Mouse (Mus musculus) hindbrain, embryonic 10.5 days (tissue): Measurements from ENCODE around the gene Diaph2. TPM values are rescaled to one million over a fixed set of nuclear protein-coding genes. Genes with fewer than 3 reads are reported as not detected.
"Not testable (repeated sequence)": the region's sequence is repeated elsewhere in the genome, so short reads cannot be mapped to it uniquely, and the experiment has no call there.

ENCODE experiments used
- DNase-seq: peaks from one replicate; pipeline ENCODE4 v3.0.0-alpha.2; 2017; ENCODE audit warnings: low spot score
- H3K27ac ChIP-seq: fragments of 300-500 bp; sonication (generic); 2 replicates; pipeline ENCODE4 v1.5.1; 2016; ENCODE audit warnings: mild to moderate bottlenecking, moderate library complexity
- H3K27me3 ChIP-seq: fragments of 300-500 bp; sonication (generic); 2 replicates; pipeline ENCODE4 v1.6.1; 2016; ENCODE audit warnings: mild to moderate bottlenecking; ENCODE audit not compliant: poor library complexity, insufficient read depth, severe bottlenecking
- H3K36me3 ChIP-seq: fragments of 300-500 bp; sonication (generic); 2 replicates; pipeline ENCODE4 v1.6.1; 2016; ENCODE audit warnings: mild to moderate bottlenecking, moderate library complexity
- H3K4me1 ChIP-seq: fragments of 300-500 bp; sonication (generic); replicated peaks from 2 replicates; pipeline ENCODE4 v1.6.1; 2016; ENCODE audit warnings: mild to moderate bottlenecking
- H3K4me3 ChIP-seq: fragments of 300-500 bp; sonication (generic); 2 replicates; pipeline ENCODE4 v1.5.1; 2016; ENCODE audit warnings: mild to moderate bottlenecking, moderate library complexity
- H3K9me3 ChIP-seq: fragments of 300-500 bp; sonication (generic); 2 replicates; pipeline ENCODE4 v1.6.1; 2016; ENCODE audit warnings: mild to moderate bottlenecking, moderate library complexity
- WGBS: fragments of 180-500 bp; shearing (Covaris S2); methylation state at CpG from one replicate; pipeline ENCODE4 v1.1.7; 2016; 5-methylcytosine and 5-hydroxymethylcytosine counted together
- polyA plus RNA-seq: library from polyadenylated mRNA; unstranded; fragments of >200 nt; fragmentation: Nextera tagmentation; extraction: Ambion mirVana; gene quantifications from 2 replicates; pipeline ENCODE4 v1.2.1, GENCODE M21; 2016

Gene Diaph2
- polyA plus RNA-seq, 1 experiment from 2014 or later = 3.5 TPM

- Histone ChIP-seq H3K4me1 (no peaks in the 10 kb centered on the region), H3K9me3 (no peaks in the 10 kb centered on the region), H3K4me3 (no peak overlapping the region), H3K36me3 (no peaks in the 10 kb centered on the region), H3K27me3 (no peaks in the 10 kb centered on the region), H3K27ac (no peak overlapping the region)
- no peak for DNase-seq
- WGBS = 84% methylated on average over 2 of the region's 2 CpGs
Observed at GRCm38 (mm10) chrX:129925806-129926205, 176.3 kb downstream of the Diaph2 start.

- Histone ChIP-seq H3K9me3 (no peaks in the 10 kb centered on the region), H3K27ac (no peak overlapping the region), H3K27me3 (no peaks in the 10 kb centered on the region), H3K4me3 (no peak overlapping the region), H3K36me3 (no peaks in the 10 kb centered on the region), H3K4me1 (no peaks in the 10 kb centered on the region)
- 68% methylated on average over 4 of the region's 4 CpGs for WGBS
- DNase-seq = no peak
Observed at GRCm38 (mm10) chrX:129974816-129975215, 225.3 kb downstream of the Diaph2 start.

- Histone ChIP-seq H3K27me3 (no peaks in the 10 kb centered on the region), H3K4me3 (no peak overlapping the region), H3K9me3 (no peaks in the 10 kb centered on the region), H3K27ac (no peak overlapping the region), H3K4me1 (no peaks in the 10 kb centered on the region), H3K36me3 (no peaks in the 10 kb centered on the region)
- no peak for DNase-seq
Observed at GRCm38 (mm10) chrX:130008210-130008609, 258.7 kb downstream of the Diaph2 start.

GRCm38 (mm10) chrX:130019735-130020134 is 270.2 kb downstream of the Diaph2 start:
- no peak for DNase-seq
- Histone ChIP-seq H3K9me3 (no peaks in the 10 kb centered on the region), H3K27me3 (no peaks in the 10 kb centered on the region), H3K4me3 (no peak overlapping the region), H3K27ac (no peak overlapping the region), H3K36me3 (no peaks in the 10 kb centered on the region), H3K4me1 (no peaks in the 10 kb centered on the region)
- 81% methylated on average over 1 of the region's 1 CpGs for WGBS

- H3K27ac ChIP-seq = no peak overlapping the region
- no peak overlapping the region for H3K4me3 ChIP-seq
- no peaks in the 10 kb centered on the region for H3K36me3 ChIP-seq
- no peaks in the 10 kb centered on the region for H3K4me1 ChIP-seq
- no peak for DNase-seq
- no peaks in the 10 kb centered on the region for H3K27me3 ChIP-seq
- H3K9me3 ChIP-seq = no peaks in the 10 kb centered on the region
- WGBS = 73% methylated on average over 1 of the region's 1 CpGs
Observed at GRCm38 (mm10) chrX:130044525-130044924, 295.0 kb downstream of the Diaph2 start.

- Histone ChIP-seq H3K4me1 (no peaks in the 10 kb centered on the region), H3K36me3 (no peaks in the 10 kb centered on the region), H3K27ac (no peak overlapping the region), H3K4me3 (no peak overlapping the region), H3K27me3 (no peaks in the 10 kb centered on the region), H3K9me3 (no peaks in the 10 kb centered on the region)
- no peak for DNase-seq
Observed at GRCm38 (mm10) chrX:130149216-130149615, 399.7 kb downstream of the Diaph2 start.

- Histone ChIP-seq H3K36me3 (no peaks in the 10 kb centered on the region), H3K4me1 (no peaks in the 10 kb centered on the region), H3K27ac (no peak overlapping the region), H3K4me3 (no peak overlapping the region), H3K9me3 (no peaks in the 10 kb centered on the region), H3K27me3 (no peaks in the 10 kb centered on the region)
- 97% methylated on average over 1 of the region's 1 CpGs for WGBS
- no peak for DNase-seq
Observed at GRCm38 (mm10) chrX:130152164-130152563, 402.6 kb downstream of the Diaph2 start.

GRCm38 (mm10) chrX:130173126-130173525 is 423.6 kb downstream of the Diaph2 start:
- Histone ChIP-seq H3K27ac (no peak overlapping the region), H3K4me3 (no peak overlapping the region), H3K27me3 (no peaks in the 10 kb centered on the region), H3K4me1 (0 out of 2 replicates have a peak, but pooled peaks cover 4% of the 10 kb centered on the region), H3K36me3 (no peaks in the 10 kb centered on the region), H3K9me3 (no peaks in the 10 kb centered on the region)
- 85% methylated on average over 2 of the region's 2 CpGs for WGBS
- DNase-seq = no peak

GRCm38 (mm10) chrX:130187891-130188290 is 438.3 kb downstream of the Diaph2 start:
- H3K36me3 ChIP-seq = no peaks in the 10 kb centered on the region
- no peaks in the 10 kb centered on the region for H3K9me3 ChIP-seq
- no peaks in the 10 kb centered on the region for H3K4me1 ChIP-seq
- no peak for DNase-seq
- H3K4me3 ChIP-seq = no peak overlapping the region
- H3K27ac ChIP-seq = no peak overlapping the region
- 74% methylated on average over 1 of the region's 1 CpGs for WGBS
- H3K27me3 ChIP-seq = no peaks in the 10 kb centered on the region

GRCm38 (mm10) chrX:130188449-130188848 is 438.9 kb downstream of the Diaph2 start:
- no peak for DNase-seq
- WGBS = 64% methylated on average over 2 of the region's 2 CpGs
- H3K9me3 ChIP-seq = no peaks in the 10 kb centered on the region
- no peak overlapping the region for H3K27ac ChIP-seq
- no peaks in the 10 kb centered on the region for H3K4me1 ChIP-seq
- no peaks in the 10 kb centered on the region for H3K36me3 ChIP-seq
- no peaks in the 10 kb centered on the region for H3K27me3 ChIP-seq
- H3K4me3 ChIP-seq = no peak overlapping the region

- no peaks in the 10 kb centered on the region for H3K4me1 ChIP-seq
- H3K36me3 ChIP-seq = no peaks in the 10 kb centered on the region
- no peak overlapping the region for H3K27ac ChIP-seq
- no peak overlapping the region for H3K4me3 ChIP-seq
- no peak for DNase-seq
- H3K9me3 ChIP-seq = no peaks in the 10 kb centered on the region
- H3K27me3 ChIP-seq = no peaks in the 10 kb centered on the region
Observed at GRCm38 (mm10) chrX:130189250-130189649, 439.7 kb downstream of the Diaph2 start.

GRCm38 (mm10) chrX:130197412-130197811 is 447.9 kb downstream of the Diaph2 start:
- H3K4me3 ChIP-seq, H3K9me3 ChIP-seq, H3K36me3 ChIP-seq, H3K27ac ChIP-seq, DNase-seq, H3K27me3 ChIP-seq, H3K4me1 ChIP-seq: not testable (repeated sequence)
- WGBS = 93% methylated on average over 3 of the region's 3 CpGs

- Histone ChIP-seq H3K4me3 (no peak overlapping the region), H3K27me3 (no peaks in the 10 kb centered on the region), H3K36me3 (no peaks in the 10 kb centered on the region), H3K27ac (no peak overlapping the region), H3K4me1 (no peaks in the 10 kb centered on the region), H3K9me3 (no peaks in the 10 kb centered on the region)
- DNase-seq = no peak
- 85% methylated on average over 2 of the region's 2 CpGs for WGBS
Observed at GRCm38 (mm10) chrX:130205243-130205642, 455.7 kb downstream of the Diaph2 start.

- 89% methylated on average over 4 of the region's 4 CpGs for WGBS
- H3K27ac ChIP-seq = no peak overlapping the region
- H3K9me3 ChIP-seq = no peaks in the 10 kb centered on the region
- no peaks in the 10 kb centered on the region for H3K4me1 ChIP-seq
- no peaks in the 10 kb centered on the region for H3K36me3 ChIP-seq
- no peaks in the 10 kb centered on the region for H3K27me3 ChIP-seq
- no peak for DNase-seq
- no peak overlapping the region for H3K4me3 ChIP-seq
Observed at GRCm38 (mm10) chrX:130212227-130212626, 462.7 kb downstream of the Diaph2 start.
